Mouse (Mus musculus) heart, embryonic 15.5 days (tissue): Measurements from ENCODE around the gene Gm10696. TPM values are rescaled to one million over a fixed set of nuclear protein-coding genes. Genes with fewer than 3 reads are reported as not detected.
"Not testable (repeated sequence)": the region's sequence is repeated elsewhere in the genome, so short reads cannot be mapped to it uniquely, and the experiment has no call there.

Experiments
- ATAC-seq: fragments of 200-750 bp; cut with Nextera tagmentation; replicated peaks from 2 replicates; pipeline ENCODE4 v1.8.0; 2017; ENCODE audit warnings: low read depth, moderate TSS enrichment; ENCODE audit not compliant: insufficient number of reproducible peaks, insufficient read depth, low FRiP score
- H3K27ac ChIP-seq: fragments of 300-500 bp; sonication (generic); 2 replicates; pipeline ENCODE4 v1.5.1; 2015; ENCODE audit warnings: mild to moderate bottlenecking, inconsistent platforms
- H3K27me3 ChIP-seq: fragments of 300-500 bp; sonication (generic); 2 replicates; pipeline ENCODE4 v1.6.1; 2015; ENCODE audit warnings: inconsistent platforms
- H3K36me3 ChIP-seq: fragments of 300-500 bp; sonication (generic); 2 replicates; pipeline ENCODE4 v1.6.1; 2015; ENCODE audit warnings: mild to moderate bottlenecking, inconsistent platforms
- H3K4me1 ChIP-seq: fragments of 300-500 bp; sonication (generic); replicated peaks from 2 replicates; pipeline ENCODE4 v1.6.1; 2015; ENCODE audit warnings: inconsistent platforms
- H3K4me2 ChIP-seq: fragments of 300-500 bp; sonication (generic); 2 replicates; pipeline ENCODE4 v1.6.1; 2015; ENCODE audit warnings: inconsistent platforms, mild to moderate bottlenecking, moderate library complexity
- H3K4me3 ChIP-seq: fragments of 300-500 bp; sonication (generic); 2 replicates; pipeline ENCODE4 v1.5.1; 2015; ENCODE audit warnings: mild to moderate bottlenecking, inconsistent platforms
- H3K9ac ChIP-seq: fragments of 300-500 bp; sonication (generic); 2 replicates; pipeline ENCODE4 v1.6.1; 2015; ENCODE audit warnings: mild to moderate bottlenecking, inconsistent platforms
- H3K9me3 ChIP-seq: fragments of 300-500 bp; sonication (generic); replicated peaks from 2 replicates; pipeline ENCODE4 v1.6.1; 2016; ENCODE audit warnings: inconsistent platforms
- WGBS: fragments of 180-500 bp; shearing (Covaris S2); methylation state at CpG from one replicate; pipeline ENCODE4 v1.1.7; 2015; ENCODE audit warnings: mixed read lengths; 5-methylcytosine and 5-hydroxymethylcytosine counted together
- polyA plus RNA-seq: library from polyadenylated mRNA; unstranded; fragments of >200 nt; fragmentation: Nextera tagmentation; extraction: Ambion mirVana; gene quantifications from 2 replicates; pipeline ENCODE4 v1.2.1, GENCODE M21; 2015

Gene Gm10696
- polyA plus RNA-seq: not detected in 2 replicates

DNA sequence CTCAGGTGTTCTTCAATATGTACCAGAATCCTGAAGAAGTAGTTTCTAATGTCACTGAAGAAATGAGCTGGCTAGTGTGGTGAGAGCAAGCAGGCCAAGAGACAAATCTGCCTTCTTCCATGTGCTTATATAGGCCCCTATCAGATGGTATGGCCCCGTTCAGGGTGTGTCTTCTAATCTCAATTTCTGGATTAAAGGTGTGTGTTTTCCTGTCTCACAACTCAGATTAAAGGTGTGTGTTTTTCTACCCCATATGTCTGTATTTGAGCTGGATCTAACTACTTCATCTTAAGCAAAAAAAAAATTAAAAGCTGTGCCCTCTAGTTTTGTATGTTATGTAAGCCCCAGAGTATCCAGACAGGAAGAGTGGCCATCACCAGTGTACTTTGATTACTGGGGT, at the start of gene Gm10696:
TSS of gene Gm10696 (minus strand) at position 101 of the 400 bp plus-strand sequence.
- not testable (repeated sequence) for H3K9me3 ChIP-seq, H3K4me2 ChIP-seq, H3K36me3 ChIP-seq, H3K4me1 ChIP-seq, H3K4me3 ChIP-seq, H3K27ac ChIP-seq, ATAC-seq, H3K9ac ChIP-seq, H3K27me3 ChIP-seq
- 82% methylated on average over 1 of the region's 1 CpGs for whole genome bisulfite sequencing

DNA sequence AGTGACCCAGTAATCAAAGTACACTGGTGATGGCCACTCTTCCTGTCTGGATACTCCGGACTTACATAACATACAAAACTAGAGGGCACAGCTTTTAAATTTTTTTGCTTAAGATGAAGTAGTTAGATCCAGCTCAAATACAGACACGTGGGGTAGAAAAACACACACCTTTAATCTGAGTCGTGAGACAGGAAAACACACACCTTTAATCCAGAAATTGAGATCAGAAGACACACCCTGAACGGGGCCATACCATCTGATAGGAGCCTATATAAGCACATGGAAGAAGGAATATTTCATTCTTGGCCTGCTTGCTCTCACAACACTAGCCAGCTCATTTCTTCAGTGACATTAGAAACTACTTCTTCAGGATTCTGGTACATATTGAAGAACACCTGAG, 18.4 kb upstream of the Gm10696 start, which contains the start of gene Gm5286:
TSS of gene Gm5286 (plus strand) at position 301 of the 400 bp plus-strand sequence.
- not testable (repeated sequence) for ATAC-seq, H3K27ac ChIP-seq, H3K9ac ChIP-seq, H3K9me3 ChIP-seq, H3K4me3 ChIP-seq, H3K27me3 ChIP-seq, H3K4me2 ChIP-seq, H3K36me3 ChIP-seq, H3K4me1 ChIP-seq
- WGBS: 74% methylated on average over 3 of the region's 4 CpGs

DNA sequence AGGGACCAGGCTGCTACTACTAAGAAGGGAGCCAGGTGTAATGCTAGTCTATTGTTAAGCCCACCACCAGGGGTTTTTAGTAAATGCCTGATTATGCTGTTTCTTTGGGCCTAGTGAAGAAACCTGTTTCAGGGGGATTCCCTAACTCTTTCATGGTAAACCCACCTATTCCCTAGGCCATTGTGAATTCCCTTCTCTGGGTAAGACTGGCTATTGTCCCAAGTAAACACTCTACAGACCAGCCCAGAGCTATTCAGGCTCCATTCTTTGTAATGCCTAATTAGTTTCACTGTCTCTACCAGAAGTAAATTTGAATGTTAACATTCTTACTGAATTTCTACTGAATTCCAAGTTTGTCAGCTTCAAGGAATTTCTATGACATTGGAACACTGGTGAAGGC, 10.6 kb downstream of the Gm10696 start:
- H3K9ac ChIP-seq, H3K4me2 ChIP-seq, H3K27me3 ChIP-seq, ATAC-seq, H3K27ac ChIP-seq, H3K4me3 ChIP-seq, H3K9me3 ChIP-seq, H3K36me3 ChIP-seq, H3K4me1 ChIP-seq: not testable (repeated sequence)

Other genes starting within 250 kb of the Gm10696 start
- gene Gm9117, start 234.7 kb downstream of the Gm10696 start, polyA plus RNA-seq: not detected in 2 replicates
- gene Tdpoz5, start 216.9 kb downstream of the Gm10696 start, polyA plus RNA-seq: not detected in 2 replicates
- gene Gm9125, start 123.3 kb downstream of the Gm10696 start, polyA plus RNA-seq: not detected in 2 replicates
- not detected in 2 replicates for gene Gm10697, start 105.5 kb downstream of the Gm10696 start, polyA plus RNA-seq
- gene Gm5286, start 18.5 kb upstream of the Gm10696 start, polyA plus RNA-seq: not detected in 2 replicates
- not detected in 2 replicates for gene Gm4778, start 85.8 kb upstream of the Gm10696 start, polyA plus RNA-seq
- gene Them4, start 131.9 kb upstream of the Gm10696 start, polyA plus RNA-seq: 12.3 and 12.7 TPM in 2 replicates
- 0.16 TPM in 1 of 2 replicates, not detected in the other for gene Them5, start 163.9 kb upstream of the Gm10696 start, polyA plus RNA-seq
- gene C2cd4d, start 184.2 kb upstream of the Gm10696 start, polyA plus RNA-seq: 0.19 and 0.70 TPM in 2 replicates
- 7.5 and 7.8 TPM in 2 replicates for gene Rorc, start 194.6 kb upstream of the Gm10696 start, polyA plus RNA-seq
- 0.09 and 0.34 TPM in 2 replicates for gene Lingo4, start 220.3 kb upstream of the Gm10696 start, polyA plus RNA-seq
- 8.3 and 10.0 TPM in 2 replicates for gene Tdrkh, start 235.1 kb upstream of the Gm10696 start, polyA plus RNA-seq